Mouse (Mus musculus): ENCODE measurements around the gene Fndc11.

- TF ChIP-seq CTCF (IDR thresholded peaks at IDR 0.05; ENCODE audit: low read depth, low read length) (no peak), POLR2A (IDR thresholded peaks at IDR 0.05; ENCODE audit: extremely low read depth, insufficient read depth, low read length) (no peak)
Observed at GRCm38 (mm10) chr2:181196628-181197300, 23.0 kb upstream of the Fndc11 start.
